Mouse (Mus musculus): ENCODE measurements around the gene Hadhb. TPM values are rescaled to one million over a fixed set of nuclear protein-coding genes. Genes with fewer than 3 reads are reported as not detected.

The Hadhb gene
- total RNA-seq, 2 experiments from 2014 or later, result 258 to 390 TPM

GRCm38 (mm10) chr5:30122481-30122880, 32.6 kb upstream of the Hadhb start:
- intact Hi-C loops (cut with DNase I; ENCODE audit: low total_unique reads), result no loop called here
- no peak for DNase-seq

GRCm38 (mm10) chr5:30125587-30125986, 29.5 kb upstream of the Hadhb start:
- intact Hi-C loops (cut with DNase I; ENCODE audit: low total_unique reads), result no loop called here
- no peak for DNase-seq

GRCm38 (mm10) chr5:30126756-30127155, 28.3 kb upstream of the Hadhb start:
- intact Hi-C loops (cut with DNase I; ENCODE audit: low total_unique reads), result no loop called here
- DNase-seq, result no peak

- intact Hi-C loops (cut with DNase I; ENCODE audit: low total_unique reads), result no loop called here
- no peak for DNase-seq
These were observed 27.0 kb upstream of the Hadhb start for GRCm38 (mm10) chr5:30127921-30128597.

- intact Hi-C loops (cut with DNase I; ENCODE audit: low total_unique reads), result no loop called here
- no peak for DNase-seq
These were observed 26.4 kb upstream of the Hadhb start for GRCm38 (mm10) chr5:30128680-30129079.

- intact Hi-C loops (cut with DNase I; ENCODE audit: low total_unique reads), result no loop called here
- DNase-seq, result no peak
These were observed 23.8 kb upstream of the Hadhb start for GRCm38 (mm10) chr5:30131246-30131645.

- no peak for DNase-seq
- intact Hi-C loops (cut with DNase I; ENCODE audit: low total_unique reads), result no loop called here
These were observed 22.9 kb upstream of the Hadhb start for GRCm38 (mm10) chr5:30132173-30132572.

GRCm38 (mm10) chr5:30135711-30136231, 19.3 kb upstream of the Hadhb start:
- intact Hi-C loops (cut with DNase I; ENCODE audit: low total_unique reads), result no loop called here
- no peak for DNase-seq

- intact Hi-C loops (cut with DNase I; ENCODE audit: low total_unique reads), result no loop called here
- DNase-seq, result no peak
These were observed 17.8 kb upstream of the Hadhb start for GRCm38 (mm10) chr5:30137271-30137670.

- DNase-seq, result no peak
- intact Hi-C loops (cut with DNase I; ENCODE audit: low total_unique reads), result no loop called here
These were observed 16.9 kb upstream of the Hadhb start for GRCm38 (mm10) chr5:30138193-30138592.

GRCm38 (mm10) chr5:30146526-30146925, 8.5 kb upstream of the Hadhb start:
- intact Hi-C loops (cut with DNase I; ENCODE audit: low total_unique reads), result no loop called here
- no peak for DNase-seq

- intact Hi-C loops (cut with DNase I; ENCODE audit: low total_unique reads), result no loop called here
These were observed 6.7 kb upstream of the Hadhb start for GRCm38 (mm10) chr5:30148133-30148920.

GRCm38 (mm10) chr5:30152007-30152406, 3.0 kb upstream of the Hadhb start:
- intact Hi-C loops (cut with DNase I; ENCODE audit: low total_unique reads), result no loop called here
- DNase-seq, result no peak

More at GRCm38 (mm10) chr5:30148133-30148920, 6.7 kb upstream of the Hadhb start:
- no peak for DNase-seq

- DNase-seq, result no peak
- intact Hi-C loops (cut with DNase I; ENCODE audit: low total_unique reads), result no loop called here
These were observed 2.6 kb upstream of the Hadhb start for GRCm38 (mm10) chr5:30152413-30152812.

- intact Hi-C loops (cut with DNase I; ENCODE audit: low total_unique reads), result no loop called here
- no peak for DNase-seq
These were observed 1.8 kb upstream of the Hadhb start for GRCm38 (mm10) chr5:30153222-30153621.

GRCm38 (mm10) chr5:30154013-30154412, 1.0 kb upstream of the Hadhb start:
- intact Hi-C loops (cut with DNase I; ENCODE audit: low total_unique reads), result no loop called here
- DNase-seq, result no peak

GRCm38 (mm10) chr5:30155395-30155792, 346 bp downstream of the Hadhb start:
- intact Hi-C loops (cut with DNase I; ENCODE audit: low total_unique reads), result no loop called here
- DNase-seq, result no peak

- no peak for DNase-seq
- intact Hi-C loops (cut with DNase I; ENCODE audit: low total_unique reads), result no loop called here
These were observed 977 bp downstream of the Hadhb start for GRCm38 (mm10) chr5:30155821-30156629.

GRCm38 (mm10) chr5:30159601-30160000, 4.6 kb downstream of the Hadhb start:
- intact Hi-C loops (cut with DNase I; ENCODE audit: low total_unique reads), result no loop called here
- peak; percentile 46 for DNase-seq

- intact Hi-C loops (cut with DNase I; ENCODE audit: low total_unique reads), result no loop called here
These were observed 6.8 kb downstream of the Hadhb start for GRCm38 (mm10) chr5:30161836-30162235.

More at GRCm38 (mm10) chr5:30161836-30162235, 6.8 kb downstream of the Hadhb start:
- no peak for DNase-seq

Measured in gastrocnemius, postnatal 14 days (tissue).